Mouse (Mus musculus): ENCODE results near the gene Aar2. TPM values are rescaled to one million over a fixed set of nuclear protein-coding genes. Genes with fewer than 3 reads are reported as not detected.

Gene Aar2
- polyA plus RNA-seq (2021; fragmentation: Nextera tagmentation) = 28.3 and 33.1 TPM in 2 replicates
- long read RNA-seq, experiment 1, transcript Aar2-201 (4 exons, 3,427 nt) = major isoform, 333 of 366 reads
- long read RNA-seq, experiment 1, partial matches to known transcripts = 12 of 366 reads
- long read RNA-seq, experiment 1, other reads (novel, unspliced or antisense) = 21 of 366 reads
- long read RNA-seq, experiment 2, transcript Aar2-201 (4 exons, 3,427 nt) = major isoform, 31 of 45 reads
- long read RNA-seq, experiment 2, partial matches to known transcripts = 12 of 45 reads
- long read RNA-seq, experiment 2, other reads (novel, unspliced or antisense) = 2 of 45 reads

DNA sequence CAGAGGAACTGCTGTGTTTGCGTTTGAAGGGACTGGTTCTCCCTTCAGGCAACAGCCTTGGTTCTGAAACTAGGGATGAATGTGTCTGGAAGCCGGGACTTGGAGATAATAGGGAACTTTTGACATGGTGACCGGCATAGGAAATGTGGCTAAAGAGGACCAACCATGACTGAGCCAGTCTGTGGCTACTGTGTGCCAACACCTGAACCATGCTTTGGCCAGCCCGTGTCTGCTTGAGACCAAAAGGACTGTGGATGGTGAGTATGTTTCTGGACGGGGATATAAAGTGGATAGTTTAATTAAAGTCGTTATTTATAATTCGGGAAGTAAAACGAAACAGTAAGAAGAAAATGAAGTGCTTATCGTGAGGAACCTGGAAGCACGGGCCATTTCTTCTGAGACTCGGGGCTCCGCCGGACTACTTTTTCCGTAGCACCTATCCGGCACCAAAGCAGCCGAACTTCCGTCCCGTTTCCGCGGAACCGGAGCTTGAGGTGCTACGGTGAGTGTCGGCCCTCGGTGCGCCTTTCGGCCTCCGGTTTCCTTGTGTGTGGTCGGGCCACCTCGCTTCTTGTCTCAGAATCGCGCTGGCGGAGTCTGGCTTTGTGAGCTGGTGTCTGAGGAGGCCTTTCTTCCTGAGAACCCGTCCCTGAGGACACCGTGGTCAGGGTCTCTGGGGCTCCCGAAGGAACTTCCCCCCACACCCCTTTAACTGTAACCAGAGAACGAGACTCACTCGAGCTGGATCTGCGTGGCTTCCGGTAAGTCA is at the start of gene Aar2:
Aar2 (plus strand) TSS at position 462 of the 769 bp plus-strand sequence.

GRCm38 (mm10) chr2:156613541-156614257 is 66.3 kb downstream of the Aar2 start, which contains the start of gene Dlgap4:
TSS of gene Dlgap4 (plus strand) at chr2:156613705.

Other genes with a start within 250 kb of the Aar2 start
- gene Cnbd2, start 235.3 kb upstream of the Aar2 start, polyA plus RNA-seq (2021; fragmentation: Nextera tagmentation) = 6.1 and 7.1 TPM in 2 replicates
- gene Scand1, start 234.9 kb upstream of the Aar2 start, polyA plus RNA-seq (2021; fragmentation: Nextera tagmentation) = 107 and 133 TPM in 2 replicates
- 51.1 and 109 TPM in 2 replicates for gene Epb41l1, start 126.7 kb upstream of the Aar2 start, polyA plus RNA-seq (2021; fragmentation: Nextera tagmentation)
- gene Dlgap4, start 66.1 kb downstream of the Aar2 start, polyA plus RNA-seq (2021; fragmentation: Nextera tagmentation) = 60.0 and 73.5 TPM in 2 replicates
- gene Myl9, start 227.8 kb downstream of the Aar2 start, polyA plus RNA-seq (2021; fragmentation: Nextera tagmentation) = 20.1 and 21.5 TPM in 2 replicates